Mouse (Mus musculus) thymus, postnatal 10 days (tissue): ENCODE measurements at regions not wholly inside any gene's neighbourhood (a gene's known extent, or its start where the extent isn't known, plus 50 kb on each side); places are given as distances from the start of the nearest gene placed in this dataset.

Experiments used
- DNase-seq, 2 experiments: peaks; one replicate each; pipeline ENCODE4 v3.0.0; 2021; ENCODE audit warnings: low spot score in 2 of 2

- no peak for DNase-seq
Observed at GRCm38 (mm10) chr13:37468304-37469178, 123.5 kb downstream of the Ly86 start.

- no peak for DNase-seq
Observed at GRCm38 (mm10) chr13:37470230-37470907, 125.4 kb downstream of the Ly86 start.

- no peak for DNase-seq
Observed at GRCm38 (mm10) chr13:37473359-37473758, 128.4 kb downstream of the Ly86 start.

- DNase-seq = no peak
Observed at GRCm38 (mm10) chr13:37475804-37476203, 130.8 kb downstream of the Ly86 start.

GRCm38 (mm10) chr13:37476256-37477053 lies 131.4 kb downstream of the Ly86 start:
- no peak for DNase-seq

GRCm38 (mm10) chr13:37477342-37477741 lies 132.3 kb downstream of the Ly86 start:
- DNase-seq = no peak

- DNase-seq = peak; percentile 21 to 22
Observed at GRCm38 (mm10) chr13:37477749-37478548, 132.9 kb downstream of the Ly86 start.

GRCm38 (mm10) chr13:37479182-37479691 lies 134.2 kb downstream of the Ly86 start:
- DNase-seq = no peak

GRCm38 (mm10) chr13:37481514-37481913 lies 136.5 kb downstream of the Ly86 start:
- no peak for DNase-seq

- DNase-seq = no peak
Observed at GRCm38 (mm10) chr13:37482038-37482437, 137.0 kb downstream of the Ly86 start.

GRCm38 (mm10) chr13:37482589-37482988 lies 137.6 kb downstream of the Ly86 start:
- DNase-seq = peak; percentile 43 to 50

- peak; percentile 17 to 19 for DNase-seq
Observed at GRCm38 (mm10) chr13:37483010-37483855, 138.2 kb downstream of the Ly86 start.

- DNase-seq = no peak
Observed at GRCm38 (mm10) chr13:37484631-37485030, 139.6 kb downstream of the Ly86 start.

- no peak for DNase-seq
Observed at GRCm38 (mm10) chr13:37492115-37493001, 147.3 kb downstream of the Ly86 start.

GRCm38 (mm10) chr13:37493331-37493730 lies 148.3 kb downstream of the Ly86 start:
- DNase-seq = no peak

- DNase-seq = no peak
Observed at GRCm38 (mm10) chr13:37495272-37495932, 150.4 kb downstream of the Ly86 start.

GRCm38 (mm10) chr13:37497986-37498385 lies 153.0 kb downstream of the Ly86 start:
- no peak for DNase-seq

GRCm38 (mm10) chr13:37500668-37501286 lies 155.8 kb downstream of the Ly86 start:
- DNase-seq = no peak
